Mouse (Mus musculus) kidney, postnatal 0 days (tissue): ENCODE measurements at regions not wholly inside any gene's neighbourhood (a gene's known extent, or its start where the extent isn't known, plus 50 kb on each side); places are given as distances from the start of the nearest gene placed in this dataset.

ENCODE experiments used
- ATAC-seq: fragments of 200-750 bp; cut with Nextera tagmentation; replicated peaks from 2 replicates; pipeline ENCODE4 v1.8.0; 2017; ENCODE audit warnings: low read depth, moderate number of reproducible peaks, moderate TSS enrichment, moderate library complexity; ENCODE audit not compliant: low FRiP score
- DNase-seq: peaks from one replicate; pipeline ENCODE4 v3.0.0-alpha.2; 2016; ENCODE audit warnings: low spot score
- H3K27ac ChIP-seq: fragments of 300-500 bp; sonication (generic); 2 replicates; pipeline ENCODE4 v1.5.1; 2014; ENCODE audit warnings: mild to moderate bottlenecking
- H3K27me3 ChIP-seq: fragments of 300-500 bp; sonication (generic); 2 replicates; pipeline ENCODE4 v1.6.1; 2014; ENCODE audit warnings: low read length, mixed read lengths; ENCODE audit not compliant: insufficient read depth
- H3K36me3 ChIP-seq: fragments of 300-500 bp; sonication (generic); 2 replicates; pipeline ENCODE4 v1.6.1; 2014; ENCODE audit warnings: low read length, mixed read lengths; ENCODE audit not compliant: insufficient read depth
- H3K4me1 ChIP-seq: fragments of 300-500 bp; sonication (generic); replicated peaks from 2 replicates; pipeline ENCODE4 v1.6.1; 2014; ENCODE audit warnings: antibody characterized with exemption, low read length, mixed read lengths; ENCODE audit not compliant: insufficient read depth
- H3K4me2 ChIP-seq: fragments of 300-500 bp; sonication (generic); 2 replicates; pipeline ENCODE4 v1.6.1; 2014; ENCODE audit warnings: mild to moderate bottlenecking, low read length, moderate library complexity, mixed read lengths
- H3K4me3 ChIP-seq: fragments of 300-500 bp; sonication (generic); replicated peaks from 2 replicates; pipeline ENCODE4 v1.5.1; 2014; ENCODE audit warnings: low read depth, low read length
- H3K9ac ChIP-seq: fragments of 300-500 bp; sonication (generic); 2 replicates; pipeline ENCODE4 v1.6.1; 2014; ENCODE audit warnings: low read depth, low read length
- H3K9me3 ChIP-seq: fragments of 300-500 bp; sonication (generic); replicated peaks from 2 replicates; pipeline ENCODE4 v1.6.1; 2016; ENCODE audit warnings: low read length, inconsistent platforms, mixed read lengths
- CTCF ChIP-seq: IDR thresholded peaks from 2 replicates; pipeline ENCODE4 v1.5.1; 2016; ENCODE audit warnings: antibody characterized with exemption, low read depth, mild to moderate bottlenecking, moderate library complexity
- WGBS: fragments of 180-500 bp; shearing (Covaris S2); extraction: QIAGEN DNeasy Blood & Tissue Kit; methylation state at CpG from one replicate; pipeline ENCODE4 v1.1.7; 2014; 5-methylcytosine and 5-hydroxymethylcytosine counted together

DNA sequence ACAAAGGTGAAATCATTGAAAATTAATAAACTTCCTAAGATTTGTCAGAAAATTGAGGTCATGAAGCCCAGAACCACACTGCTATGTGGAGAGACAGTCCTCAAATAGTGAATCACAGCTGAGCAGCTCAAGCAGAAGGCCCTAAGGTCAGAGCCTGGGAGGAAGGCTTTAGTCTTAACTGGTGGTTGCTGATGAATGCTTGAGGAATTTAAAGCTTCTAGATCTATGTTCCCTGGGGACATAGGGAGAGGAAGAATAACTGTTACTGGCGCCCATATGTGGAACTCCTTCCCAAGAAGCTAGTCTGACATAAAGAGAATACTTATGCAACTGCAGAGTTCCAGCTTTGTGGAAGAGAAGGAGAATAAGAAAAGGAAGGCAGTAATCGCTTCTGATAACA is 919.5 kb downstream of the D3Ertd751e start:
- ATAC-seq, result no peak
- Histone ChIP-seq H3K36me3 (no peaks in the 10 kb centered on the region), H3K27me3 (no peaks in the 10 kb centered on the region), H3K4me1 (no peaks in the 10 kb centered on the region), H3K9me3 (no peaks in the 10 kb centered on the region), H3K4me3 (no peak overlapping the region), H3K9ac (no peak overlapping the region), H3K27ac (no peak overlapping the region), H3K4me2 (no peak overlapping the region)
- WGBS, result 80% methylated on average over 2 of the region's 2 CpGs
- no peak for TF ChIP-seq CTCF
- peak; percentile 2 for DNase-seq

DNA sequence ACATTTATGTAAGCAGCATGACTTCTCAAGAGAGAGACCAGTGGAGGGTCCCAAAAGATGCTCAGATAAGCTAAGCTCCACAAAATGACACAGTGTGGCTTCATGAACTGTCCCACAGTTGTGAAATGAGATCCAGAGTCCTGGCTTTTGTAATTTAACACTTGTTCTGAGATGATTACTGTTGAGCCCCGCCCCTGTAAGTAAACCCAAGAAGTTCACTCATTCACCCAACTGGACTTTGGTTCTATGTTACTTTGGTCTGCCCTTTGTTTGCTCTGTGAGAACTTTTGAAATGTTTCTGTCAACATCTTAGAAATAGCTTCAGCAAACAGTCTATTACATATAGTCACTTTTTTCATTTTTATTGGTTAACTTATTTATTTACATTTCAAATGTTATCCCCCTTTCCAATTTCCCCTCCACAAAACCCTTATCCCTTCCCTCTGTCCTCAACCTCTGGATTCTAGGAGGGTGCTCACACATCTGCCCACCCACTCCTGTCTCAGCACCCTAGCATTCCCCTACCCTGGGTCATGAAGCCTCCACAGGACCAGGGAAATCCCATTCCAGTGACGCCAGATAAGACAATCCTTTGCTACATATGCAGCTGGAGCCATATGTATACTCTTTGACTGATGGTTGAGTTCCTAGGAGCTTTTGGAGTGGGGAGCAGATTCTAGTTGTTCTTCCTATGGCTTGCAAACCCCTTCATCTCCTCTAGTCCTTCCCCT is 934.4 kb downstream of the D3Ertd751e start:
- Histone ChIP-seq H3K4me2 (no peak overlapping the region), H3K4me3 (no peak overlapping the region), H3K4me1 (no peaks in the 10 kb centered on the region), H3K27ac (no peak overlapping the region), H3K9me3 (no peaks in the 10 kb centered on the region), H3K9ac (no peak overlapping the region), H3K27me3 (no peaks in the 10 kb centered on the region), H3K36me3 (no peaks in the 10 kb centered on the region)
- ATAC-seq (no peak), DNase-seq (no peak)
- TF ChIP-seq CTCF, result no peak
- WGBS, result 80% methylated on average over 2 of the region's 2 CpGs

DNA sequence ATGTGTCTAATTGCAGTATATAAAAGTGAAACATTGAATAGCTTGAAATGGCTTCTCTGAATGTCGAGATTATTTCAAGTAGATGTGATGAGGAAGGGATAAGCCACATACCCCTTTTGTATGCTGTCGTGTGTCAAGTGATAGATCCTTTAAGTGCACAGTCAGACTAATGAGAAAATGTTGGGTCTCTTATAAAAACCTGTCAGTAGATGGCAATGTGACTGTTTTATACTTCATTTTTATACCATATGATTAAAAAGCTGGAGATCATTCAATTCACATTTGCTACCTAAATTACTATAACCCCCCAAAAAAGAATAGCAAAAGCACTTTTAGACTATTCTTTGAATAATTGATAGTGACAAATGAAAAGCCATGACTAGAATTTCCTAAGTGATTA is 952.3 kb downstream of the D3Ertd751e start:
- WGBS, result 70% methylated on average over 2 of the region's 2 CpGs
- ATAC-seq (no peak), DNase-seq (no peak)
- Histone ChIP-seq H3K4me1 (no peaks in the 10 kb centered on the region), H3K4me2 (no peak overlapping the region), H3K27me3 (no peaks in the 10 kb centered on the region), H3K9me3 (no peaks in the 10 kb centered on the region), H3K9ac (no peak overlapping the region), H3K36me3 (no peaks in the 10 kb centered on the region), H3K27ac (no peak overlapping the region), H3K4me3 (no peak overlapping the region)
- no peak for TF ChIP-seq CTCF

DNA sequence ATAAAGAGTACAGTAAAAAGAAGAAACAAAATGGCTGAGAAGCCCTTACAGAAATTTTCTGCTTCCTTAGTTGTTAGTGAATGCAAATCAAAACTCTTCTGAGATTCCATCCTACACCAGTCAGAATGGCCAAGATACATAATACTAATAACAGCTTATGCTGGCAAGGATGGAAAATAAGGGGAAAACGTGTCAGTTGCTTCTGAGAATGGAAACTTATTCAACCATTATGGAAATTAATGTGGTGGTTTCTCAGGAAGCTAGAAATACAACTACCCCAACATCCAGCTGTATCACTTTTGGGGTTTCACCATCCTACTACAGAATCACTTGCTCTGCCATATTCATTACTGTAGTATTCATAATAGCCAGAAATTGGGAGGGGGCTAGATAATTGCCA is 996.5 kb downstream of the D3Ertd751e start:
- no peaks in the 10 kb centered on the region for H3K4me1 ChIP-seq
- no peak for DNase-seq
- no peak overlapping the region for H3K27ac ChIP-seq
- H3K4me2 ChIP-seq, result no peak overlapping the region
- TF ChIP-seq CTCF, result no peak
- no peaks in the 10 kb centered on the region for H3K36me3 ChIP-seq
- no peak overlapping the region for H3K4me3 ChIP-seq
- H3K27me3 ChIP-seq, result no peaks in the 10 kb centered on the region
- ATAC-seq, result no peak
- no peaks in the 10 kb centered on the region for H3K9me3 ChIP-seq
- WGBS, result 15% methylated on average over 1 of the region's 1 CpGs
- H3K9ac ChIP-seq, result no peak overlapping the region

DNA sequence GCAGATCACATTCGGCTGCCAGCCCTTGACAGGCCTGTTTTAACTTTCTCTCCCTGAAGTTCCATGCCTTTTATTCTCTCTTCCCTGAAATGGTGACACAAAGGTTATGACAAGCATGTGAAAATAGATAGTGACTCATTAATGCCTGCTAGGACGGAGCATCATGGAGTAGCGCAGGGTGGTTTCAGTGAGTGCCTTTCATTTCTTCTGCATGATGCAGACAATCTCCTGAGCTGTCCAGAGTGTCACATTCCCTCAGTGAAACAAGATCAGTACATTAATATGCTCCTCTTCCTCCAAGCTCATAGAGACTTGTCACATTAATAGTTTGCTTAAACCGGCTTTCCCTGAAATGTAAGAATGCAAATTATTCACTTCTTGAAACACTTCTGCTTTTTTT is 1010.7 kb downstream of the D3Ertd751e start:
- Histone ChIP-seq H3K9ac (no peak overlapping the region), H3K4me2 (no peak overlapping the region), H3K4me3 (no peak overlapping the region), H3K27me3 (no peaks in the 10 kb centered on the region), H3K4me1 (no peaks in the 10 kb centered on the region), H3K27ac (no peak overlapping the region), H3K9me3 (no peaks in the 10 kb centered on the region), H3K36me3 (no peaks in the 10 kb centered on the region)
- 82% methylated on average over 4 of the region's 4 CpGs for WGBS
- TF ChIP-seq CTCF, result no peak
- ATAC-seq (no peak), DNase-seq (no peak)

- ATAC-seq (no peak), DNase-seq (no peak)
- no peaks in the 10 kb centered on the region for H3K36me3 ChIP-seq
- H3K9me3 ChIP-seq, result no peaks in the 10 kb centered on the region
- H3K27ac ChIP-seq, result no peak overlapping the region
- no peak for TF ChIP-seq CTCF
- no peak overlapping the region for H3K4me3 ChIP-seq
- no peaks in the 10 kb centered on the region for H3K27me3 ChIP-seq
- no peak overlapping the region for H3K4me2 ChIP-seq
- no peak overlapping the region for H3K9ac ChIP-seq
- no peaks in the 10 kb centered on the region for H3K4me1 ChIP-seq
Measured at GRCm38 (mm10) chr3:42757335-42757734, 1014.9 kb downstream of the D3Ertd751e start.

DNA sequence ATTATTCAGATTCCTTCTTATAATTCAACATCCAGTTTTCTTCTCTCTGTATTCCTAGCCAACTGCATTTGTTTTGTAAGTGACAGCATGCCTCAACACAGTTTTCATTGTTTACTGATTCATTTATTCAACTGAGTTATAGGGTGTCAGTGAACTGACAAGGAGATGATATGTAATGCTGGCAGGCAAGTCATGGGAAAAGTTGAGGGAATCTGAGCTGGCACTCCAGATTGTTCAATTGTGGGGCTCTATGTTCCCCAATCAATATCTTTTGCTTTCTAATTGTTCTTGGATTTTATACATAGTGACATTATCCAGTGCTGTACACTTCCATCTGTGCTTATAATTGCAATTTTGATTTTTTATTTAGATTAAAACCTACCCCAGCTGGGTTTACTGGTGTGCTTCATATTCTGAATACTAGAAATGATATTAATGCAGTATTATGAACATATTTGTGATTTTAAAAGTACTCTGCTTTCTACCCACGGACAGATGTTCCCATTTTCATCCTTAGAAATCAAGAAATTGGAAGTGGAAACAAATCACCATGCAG is 1015.5 kb downstream of the D3Ertd751e start:
- Histone ChIP-seq H3K27me3 (no peaks in the 10 kb centered on the region), H3K9ac (no peak overlapping the region), H3K9me3 (no peaks in the 10 kb centered on the region), H3K4me2 (no peak overlapping the region), H3K4me3 (no peak overlapping the region), H3K4me1 (no peaks in the 10 kb centered on the region), H3K27ac (no peak overlapping the region), H3K36me3 (no peaks in the 10 kb centered on the region)
- DNase-seq, result no peak
- TF ChIP-seq CTCF, result no peak
- WGBS, result 39% methylated on average over 1 of the region's 1 CpGs
- no peak for ATAC-seq
